Mouse (Mus musculus) stomach, embryonic 15.5 days (tissue): ENCODE data around the gene Hoxa1. TPM values are rescaled to one million over a fixed set of nuclear protein-coding genes. Genes with fewer than 3 reads are reported as not detected.

Source experiments
- ATAC-seq: fragments of 200-750 bp; cut with Nextera tagmentation; 2 replicates; pipeline ENCODE4 v1.8.0; 2017; ENCODE audit warnings: low read depth, moderate number of reproducible peaks, moderate TSS enrichment; ENCODE audit not compliant: insufficient read depth, low FRiP score
- H3K27ac ChIP-seq: fragments of 300-500 bp; sonication (generic); 2 replicates; pipeline ENCODE4 v1.5.1; 2015; ENCODE audit warnings: mild to moderate bottlenecking, inconsistent platforms
- H3K27me3 ChIP-seq: fragments of 300-500 bp; sonication (generic); replicated peaks from 2 replicates; pipeline ENCODE4 v1.6.1; 2015; ENCODE audit warnings: inconsistent platforms
- H3K36me3 ChIP-seq: fragments of 300-500 bp; sonication (generic); 2 replicates; pipeline ENCODE4 v1.6.1; 2015; ENCODE audit warnings: inconsistent platforms
- H3K4me1 ChIP-seq: fragments of 300-500 bp; sonication (generic); 2 replicates; pipeline ENCODE4 v1.6.1; 2015; ENCODE audit warnings: inconsistent platforms
- H3K4me2 ChIP-seq: fragments of 300-500 bp; sonication (generic); 2 replicates; pipeline ENCODE4 v1.6.1; 2015; ENCODE audit warnings: mild to moderate bottlenecking, inconsistent platforms
- H3K4me3 ChIP-seq: fragments of 300-500 bp; sonication (generic); replicated peaks from 2 replicates; pipeline ENCODE4 v1.5.1; 2015; ENCODE audit warnings: inconsistent platforms
- H3K9ac ChIP-seq: fragments of 300-500 bp; sonication (generic); 2 replicates; pipeline ENCODE4 v1.6.1; 2015; ENCODE audit warnings: inconsistent platforms
- H3K9me3 ChIP-seq: fragments of 300-500 bp; sonication (generic); 2 replicates; pipeline ENCODE4 v1.6.1; 2016; ENCODE audit warnings: inconsistent platforms
- WGBS: fragments of 180-500 bp; shearing (Covaris S2); methylation state at CpG from one replicate; pipeline ENCODE4 v1.1.7; 2015; 5-methylcytosine and 5-hydroxymethylcytosine counted together
- polyA plus RNA-seq: library from polyadenylated mRNA; unstranded; fragments of >200 nt; fragmentation: Nextera tagmentation; extraction: Ambion mirVana; gene quantifications from 2 replicates; pipeline ENCODE4 v1.2.1, GENCODE M21; 2015

Gene Hoxa1
- polyA plus RNA-seq, 1 experiment from 2014 or later, result 1.3 TPM

- 81% methylated on average over 3 of the region's 3 CpGs for WGBS
- Histone ChIP-seq H3K27ac (no peak overlapping the region), H3K4me1 (no peaks in the 10 kb centered on the region), H3K27me3 (0 out of 2 replicates have a peak, but pooled peaks cover 4% of the 10 kb centered on the region), H3K4me2 (no peak overlapping the region), H3K9ac (no peak overlapping the region), H3K36me3 (no peaks in the 10 kb centered on the region), H3K4me3 (no peak overlapping the region), H3K9me3 (no peaks in the 10 kb centered on the region)
- no peak for ATAC-seq
Observed at GRCm38 (mm10) chr6:52107400-52107799, 50.7 kb downstream of the Hoxa1 start.

DNA sequence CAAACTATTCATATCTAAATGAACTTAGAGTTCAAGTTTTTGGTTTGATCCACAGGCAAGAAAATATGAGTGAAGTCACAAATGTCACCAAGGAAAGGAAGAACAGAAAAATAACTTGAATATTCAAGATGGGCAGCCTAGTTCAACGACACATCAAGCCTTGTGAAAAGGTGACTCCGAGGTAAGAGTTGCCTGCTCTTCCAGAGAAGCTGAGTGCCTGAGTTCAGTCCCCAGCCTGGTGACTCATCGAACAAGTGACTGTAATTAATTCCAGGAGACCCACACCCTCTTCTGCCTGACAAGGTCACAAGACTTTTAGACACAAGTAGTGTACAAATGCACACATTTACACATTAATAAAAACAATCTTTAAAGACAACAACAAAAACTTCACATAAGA lies 51.4 kb downstream of the Hoxa1 start:
- Histone ChIP-seq H3K4me2 (no peak overlapping the region), H3K4me1 (no peaks in the 10 kb centered on the region), H3K27ac (no peak overlapping the region), H3K27me3 (0 out of 2 replicates have a peak, but pooled peaks cover 4% of the 10 kb centered on the region), H3K9ac (no peak overlapping the region), H3K9me3 (no peaks in the 10 kb centered on the region), H3K4me3 (no peak overlapping the region), H3K36me3 (no peaks in the 10 kb centered on the region)
- ATAC-seq, result no peak
- 46% methylated on average over 3 of the region's 3 CpGs for WGBS

- Histone ChIP-seq H3K36me3 (no peaks in the 10 kb centered on the region), H3K4me1 (no peaks in the 10 kb centered on the region), H3K4me3 (no peak overlapping the region), H3K4me2 (no peak overlapping the region), H3K27ac (no peak overlapping the region), H3K27me3 (0 out of 2 replicates have a peak, but pooled peaks cover 4% of the 10 kb centered on the region), H3K9ac (no peak overlapping the region), H3K9me3 (no peaks in the 10 kb centered on the region)
- WGBS, result 34% methylated on average over 3 of the region's 3 CpGs
- ATAC-seq, result no peak
Observed at GRCm38 (mm10) chr6:52106178-52106577, 51.9 kb downstream of the Hoxa1 start.

Other genes with a start within 250 kb of the Hoxa1 start
- gene Skap2, start 145.8 kb downstream of the Hoxa1 start, polyA plus RNA-seq, result 42.1 and 45.7 TPM in 2 replicates
- gene Hoxa2, start 6.5 kb upstream of the Hoxa1 start, polyA plus RNA-seq, result 8.8 and 12.2 TPM in 2 replicates
- 2.6 and 3.1 TPM in 2 replicates for gene 5730596B20Rik, start 19.2 kb upstream of the Hoxa1 start, polyA plus RNA-seq
- 4.4 and 5.3 TPM in 2 replicates for gene Hoxa4, start 33.4 kb upstream of the Hoxa1 start, polyA plus RNA-seq
- 19.8 and 20.2 TPM in 2 replicates for gene Hoxa5, start 46.3 kb upstream of the Hoxa1 start, polyA plus RNA-seq
- 1.7 and 1.9 TPM in 2 replicates for gene Hoxa6, start 50.4 kb upstream of the Hoxa1 start, polyA plus RNA-seq
- gene Hoxa3, start 55.0 kb upstream of the Hoxa1 start, polyA plus RNA-seq, result 8.0 and 9.6 TPM in 2 replicates
- gene Gm28308, start 55.0 kb upstream of the Hoxa1 start, polyA plus RNA-seq, result not detected in 2 replicates
- gene Hoxa7, start 63.5 kb upstream of the Hoxa1 start, polyA plus RNA-seq, result 7.6 and 12.1 TPM in 2 replicates
- gene Hoxa9, start 72.8 kb upstream of the Hoxa1 start, polyA plus RNA-seq, result 0.49 and 1.9 TPM in 2 replicates
- 1.3 and 2.7 TPM in 2 replicates for gene Hoxa10, start 82.5 kb upstream of the Hoxa1 start, polyA plus RNA-seq
- 0.18 and 0.59 TPM in 2 replicates for gene Hoxa11, start 87.5 kb upstream of the Hoxa1 start, polyA plus RNA-seq
- 0.15 TPM in 1 of 2 replicates, not detected in the other for gene Hoxa13, start 102.6 kb upstream of the Hoxa1 start, polyA plus RNA-seq
- 0.05 TPM in 1 of 2 replicates, not detected in the other for gene Evx1, start 155.2 kb upstream of the Hoxa1 start, polyA plus RNA-seq